ENCODE assay signal across 8 mouse cellular contexts in the genomic region with DNA sequence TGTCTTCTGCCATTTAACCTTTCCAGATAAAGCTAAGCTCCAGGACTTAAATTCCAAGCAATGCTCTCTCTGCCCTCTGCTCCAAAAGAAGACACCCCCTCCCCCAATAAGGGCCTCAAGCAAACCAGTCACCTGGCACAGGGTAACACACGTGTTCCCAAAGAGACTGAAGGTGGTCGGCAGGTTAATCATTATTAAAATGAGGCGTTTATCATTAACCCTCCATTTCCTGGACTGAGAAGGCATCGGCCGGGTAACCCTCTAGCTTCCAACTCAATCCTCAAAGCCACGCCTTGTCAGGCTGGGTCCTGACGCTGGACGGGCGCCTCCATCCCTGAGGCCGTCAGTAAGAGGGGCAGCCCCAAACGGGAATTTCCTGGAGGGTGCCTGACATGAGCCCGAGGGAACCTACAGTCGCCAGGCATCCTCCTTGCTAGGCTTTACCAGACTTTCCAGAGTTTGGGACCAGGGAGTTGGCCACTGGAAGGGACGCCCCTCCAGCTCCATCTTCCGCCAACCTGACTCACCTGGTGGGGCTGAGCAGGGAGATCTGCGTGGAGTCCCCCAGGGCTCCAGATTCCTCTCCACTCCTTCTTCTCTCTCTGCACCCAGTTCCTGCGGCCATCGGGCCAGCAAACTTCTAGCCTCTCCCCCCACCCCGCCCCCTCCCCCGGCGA. TPM values are rescaled to one million over a fixed set of nuclear protein-coding genes. Genes with fewer than 3 reads are reported as not detected.
A peak's percentile ranks its signal among the peaks of the same experiment; 100 is the strongest.
DNase-seq lines count a peak whose midpoint lies in the region; ATAC-seq and TF ChIP-seq lines count a peak whose summit lies in the region.

No protein-coding gene starts in this region.

- H3K4me3 ChIP-seq in gastrocnemius, adult 2 months = peak overlapping the region; percentile 85
- H3K4me3 ChIP-seq in cerebellum, adult 2 months (replicated peaks; ENCODE audit: insufficient read depth, low read depth, low read length) = peak overlapping the region; percentile 93
- peak overlapping the region; percentile 64 for H3K4me3 ChIP-seq in midbrain, embryonic 11.5 days (ENCODE audit: low read depth, low read length)

- H3K9me3 ChIP-seq in midbrain, embryonic 11.5 days (ENCODE audit: control insufficient read depth, low read length) = no peaks in the 10 kb centered on the region

- TF ChIP-seq POLR2A in cerebellum, adult 2 months (IDR thresholded peaks at IDR 0.05; ENCODE audit: borderline replicate concordance, insufficient read depth, low read length) = no peak

- H3K27ac ChIP-seq in gastrocnemius, adult 2 months = peak overlapping the region; percentile 79; the same call in 1 of the 2 replicates
- no peak overlapping the region for H3K27ac ChIP-seq in cerebellum, adult 2 months (ENCODE audit: insufficient read depth, low read length)
- no peak overlapping the region for H3K27ac ChIP-seq in midbrain, embryonic 11.5 days (ENCODE audit: low read depth, low read length)

- H3K9ac ChIP-seq in midbrain, embryonic 11.5 days (ENCODE audit: low read length) = peak overlapping the region; percentile 86

- H3K4me1 ChIP-seq in cerebellum, adult 2 months (ENCODE audit: control insufficient read depth, insufficient read depth, low read length) = peaks cover 5% of the 10 kb centered on the region; the same call in 1 of the 2 replicates
- peaks cover 10% of the 10 kb centered on the region; the same call in 1 of the 2 replicates for H3K4me1 ChIP-seq in midbrain, embryonic 11.5 days (ENCODE audit: control insufficient read depth, insufficient read depth, low read length)

- H3K27me3 ChIP-seq in cerebellum, adult 2 months (ENCODE audit: control insufficient read depth, insufficient read depth, low read length) = no peaks in the 10 kb centered on the region
- peaks cover 7% of the 10 kb centered on the region; the same call in 1 of the 2 replicates for H3K27me3 ChIP-seq in midbrain, embryonic 11.5 days (ENCODE audit: control insufficient read depth, insufficient read depth, low read length)

- peak overlapping the region; percentile 81 for H3K4me2 ChIP-seq in midbrain, embryonic 11.5 days

- ATAC-seq in midbrain, embryonic 11.5 days (ENCODE audit: low FRiP score) = peak; percentile 13; the same call in 1 of the 2 replicates

- no peak for TF ChIP-seq CTCF in gastrocnemius, adult 2 months (IDR thresholded peaks at IDR 0.05)
- TF ChIP-seq CTCF in cerebellum, adult 2 months (IDR thresholded peaks at IDR 0.05; ENCODE audit: borderline replicate concordance, insufficient read depth, low read depth, low read length) = no peak

- no peak for DNase-seq in gastrocnemius, adult 2 months
- no peak for DNase-seq in gastrocnemius, postnatal 14 days
- peak; percentile 33 to 52 for DNase-seq in cerebellum, adult 2 months
- DNase-seq in forelimb bud, embryonic 11.5 days (ENCODE audit: low read depth, low spot score) = peak; percentile 21
- peak; percentile 57 for DNase-seq in kidney, postnatal 10 days
- peak; percentile 92 for DNase-seq in midbrain, embryonic 11.5 days (ENCODE audit: low spot score, missing footprints)
- DNase-seq in left cerebral cortex, adult 8-10 months (ENCODE audit: low spot score in 2 of 2) = no peak
- no peak for DNase-seq in layer of hippocampus, adult 9-11 months

- no peaks in the 10 kb centered on the region for H3K36me3 ChIP-seq in midbrain, embryonic 11.5 days (ENCODE audit: control insufficient read depth, insufficient read depth, low read length)

- intact Hi-C loops in gastrocnemius, adult 2 months (cut with DNase I) = loop anchor here (2.0 to 5.0 kb wide), 3 partner anchors 167 to 448 kb away; no protein-coding TSS in a partner anchor
- intact Hi-C loops in gastrocnemius, postnatal 14 days (cut with DNase I; ENCODE audit: low total_unique reads) = loop anchor here (5.0 kb wide), 1 partner anchor 168 kb away; no protein-coding TSS in a partner anchor

- WGBS in cerebellum, adult 2 months = 3% methylated on average over 21 of the region's 21 CpGs
- WGBS in midbrain, embryonic 11.5 days = under 1% methylated on average over 18 of the region's 21 CpGs

RNA-seq across cellular contexts. Expression of a gene that starts 0.7 kb away (rescaled TPM):
- total RNA-seq in gastrocnemius, adult 2 months (2021) = 1 to 10 TPM; 2.3 to 2.8 TPM
- total RNA-seq in gastrocnemius, postnatal 14 days (2021) = 1 to 10 TPM; 2.9 to 3.8 TPM
- polyA plus RNA-seq in cerebellum, adult 2 months (2012; rRNA removed) = 23.7 and 24.8 TPM in 2 replicates
- polyA plus RNA-seq in midbrain, embryonic 11.5 days (2014; fragmentation: Nextera tagmentation; extraction: Ambion mirVana) = 16.6 and 19.4 TPM in 2 replicates
- total RNA-seq in left cerebral cortex, adult 8-10 months (2022) = 10 to 100 TPM; 28.4 to 37.9 (median 31.1) TPM

RNA-seq across cellular contexts. Expression of a gene that starts 47.3 kb away (rescaled TPM):
- total RNA-seq in gastrocnemius, adult 2 months (2021) = 1 to 10 TPM; 1.9 to 2.2 TPM
- 1 to 10 TPM; 1.4 to 3.0 TPM for total RNA-seq in gastrocnemius, postnatal 14 days (2021)
- polyA plus RNA-seq in cerebellum, adult 2 months (2012; rRNA removed) = 0.05 and 0.10 TPM in 2 replicates
- polyA plus RNA-seq in midbrain, embryonic 11.5 days (2014; fragmentation: Nextera tagmentation; extraction: Ambion mirVana) = 0.37 and 0.40 TPM in 2 replicates
- 1 to 10 TPM in 2 of 4 experiments, under 1 TPM in 2; 0.70 to 1.3 (median 0.92) TPM for total RNA-seq in left cerebral cortex, adult 8-10 months (2022)

Comparison
In these comparisons a context has a peak if more than half of its experiments do, and no peak if none do; other contexts are left out.
1. DNase-seq: peak in cerebellum, adult 2 months (2 of 2), forelimb bud, embryonic 11.5 days (single experiment), kidney, postnatal 10 days (single experiment) and midbrain, embryonic 11.5 days (single experiment); none in gastrocnemius, adult 2 months (single experiment), gastrocnemius, postnatal 14 days (single experiment), left cerebral cortex, adult 8-10 months (0 of 2) and layer of hippocampus, adult 9-11 months (single experiment).
2. RNA of a gene that starts 0.7 kb away (total RNA-seq): 28.4 to 37.9 TPM in left cerebral cortex, adult 8-10 months; 2.9 to 3.8 TPM in gastrocnemius, postnatal 14 days and 2.3 to 2.8 TPM in gastrocnemius, adult 2 months; every median in the first group is over 4 times any median in the second.
3. Peak in every context shown above with its lines, with median percentiles within 50 percentile points of each other: H3K4me3 ChIP-seq.